Mouse (Mus musculus) large intestine, adult 2 months (tissue): ENCODE measurements around the gene Cyb5d2. TPM values are rescaled to one million over a fixed set of nuclear protein-coding genes. Genes with fewer than 3 reads are reported as not detected.
"Not testable (repeated sequence)": the region's sequence is repeated elsewhere in the genome, so short reads cannot be mapped to it uniquely, and the experiment has no call there.

ENCODE experiments used
- DNase-seq: peaks from one replicate; pipeline ENCODE4 v3.0.0-alpha.2; 2012; ENCODE audit warnings: low read depth, low spot score
- WGBS: fragments of 180-500 bp; shearing (Covaris S2); methylation state at CpG from one replicate; pipeline ENCODE4 v1.1.7; 2018; 5-methylcytosine and 5-hydroxymethylcytosine counted together
- polyA plus RNA-seq: library from polyadenylated mRNA; depleted of rRNA; stranded (reverse); fragments of >200 nt; gene quantifications from 2 replicates; pipeline ENCODE4 v1.2.3, GENCODE M21; 2012

Gene Cyb5d2
- polyA plus RNA-seq, 1 experiment, result 3.9 TPM

- 79% methylated on average over 3 of the region's 3 CpGs for WGBS
- DNase-seq, result no peak
These were observed 13.4 kb downstream of the Cyb5d2 start for GRCm38 (mm10) chr11:72782503-72782902.

DNA sequence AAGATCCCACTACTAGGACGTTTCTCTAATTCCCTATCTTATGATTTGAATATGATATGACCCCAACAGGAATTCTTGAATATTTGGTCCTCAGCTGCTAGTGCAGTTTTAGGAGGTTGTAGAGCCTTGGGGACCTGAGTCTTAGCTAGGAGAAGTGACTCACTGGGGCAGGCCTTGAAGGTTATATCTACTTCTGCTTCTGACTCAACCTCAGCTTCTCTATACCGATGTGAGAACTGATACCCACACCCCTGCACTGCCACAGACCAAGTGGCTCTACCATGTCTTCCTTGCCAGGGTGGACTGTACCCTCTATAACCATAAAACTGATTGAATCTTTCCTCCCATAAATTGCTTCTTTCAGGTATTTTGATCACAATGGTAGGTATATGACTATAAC lies 13.8 kb downstream of the Cyb5d2 start:
- DNase-seq, result no peak
- 55% methylated on average over 2 of the region's 2 CpGs for WGBS

DNA sequence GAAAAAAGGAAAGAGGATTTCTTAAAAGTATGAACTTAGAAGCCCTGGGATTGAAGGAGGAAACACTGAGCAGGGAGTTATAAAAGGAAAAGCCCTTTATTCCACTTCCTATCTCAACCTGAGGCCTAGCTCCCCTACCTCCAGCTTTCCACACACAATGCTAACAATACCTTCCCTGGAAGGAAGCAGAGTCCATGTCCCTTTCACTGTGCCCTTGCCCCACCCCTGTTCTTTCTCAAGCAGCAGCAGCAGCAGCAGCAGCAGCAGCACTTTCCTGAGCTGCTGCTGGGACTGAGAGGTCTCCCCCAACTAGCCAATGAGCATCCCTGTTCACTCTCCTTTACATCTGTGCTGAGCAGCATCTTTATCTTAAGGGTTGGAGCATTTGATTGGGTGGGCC lies 17.0 kb downstream of the Cyb5d2 start:
- no peak for DNase-seq

DNA sequence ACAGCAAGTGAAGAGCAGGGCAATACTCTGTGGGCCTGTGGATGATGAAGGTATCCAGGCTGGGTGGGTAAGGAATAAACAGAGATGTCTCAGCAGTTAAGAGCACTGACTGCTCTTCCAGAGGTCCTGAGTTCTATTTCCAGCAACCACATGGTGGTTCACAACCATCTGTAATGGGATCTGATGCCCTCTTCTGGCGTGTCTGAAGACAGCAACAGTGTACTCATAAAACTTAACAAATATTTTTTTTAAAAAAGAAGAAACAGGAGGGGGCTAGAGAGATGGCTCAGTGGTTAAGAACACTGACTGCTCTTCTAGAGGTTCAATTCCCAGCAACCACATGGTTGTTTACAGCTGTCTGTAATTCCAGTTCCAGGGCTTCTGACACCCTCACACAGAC lies 23.3 kb downstream of the Cyb5d2 start:
- DNase-seq, result not testable (repeated sequence)
- WGBS, result 36% methylated on average over 1 of the region's 1 CpGs

DNA sequence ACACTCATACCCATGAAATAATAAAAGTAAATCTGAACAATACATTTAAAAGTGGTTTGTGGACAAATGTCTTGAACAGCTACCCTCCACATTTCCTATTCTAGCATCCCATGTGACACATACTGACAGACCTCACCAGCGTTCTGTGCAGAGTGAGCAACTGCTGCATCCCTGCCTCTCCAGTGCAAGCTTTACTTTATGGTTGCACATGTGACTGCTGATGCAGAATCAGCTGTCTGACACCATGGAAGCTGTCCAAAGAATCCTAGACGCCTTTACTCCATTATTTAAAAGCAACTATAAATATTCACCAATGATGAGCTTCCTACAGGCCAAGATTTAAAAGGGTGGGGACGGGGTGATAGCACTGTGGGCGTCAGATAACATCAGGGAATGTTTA lies 24.5 kb downstream of the Cyb5d2 start:
- WGBS, result 63% methylated on average over 4 of the region's 4 CpGs
- no peak for DNase-seq

- DNase-seq, result no peak
- WGBS, result 72% methylated on average over 5 of the region's 5 CpGs
These were observed 25.1 kb downstream of the Cyb5d2 start for GRCm38 (mm10) chr11:72770816-72771215.

- no peak for DNase-seq
- WGBS, result 89% methylated on average over 3 of the region's 3 CpGs
These were observed 25.6 kb downstream of the Cyb5d2 start for GRCm38 (mm10) chr11:72770324-72770723.

GRCm38 (mm10) chr11:72769061-72769460 lies 26.9 kb downstream of the Cyb5d2 start:
- 58% methylated on average over 3 of the region's 3 CpGs for WGBS

DNA sequence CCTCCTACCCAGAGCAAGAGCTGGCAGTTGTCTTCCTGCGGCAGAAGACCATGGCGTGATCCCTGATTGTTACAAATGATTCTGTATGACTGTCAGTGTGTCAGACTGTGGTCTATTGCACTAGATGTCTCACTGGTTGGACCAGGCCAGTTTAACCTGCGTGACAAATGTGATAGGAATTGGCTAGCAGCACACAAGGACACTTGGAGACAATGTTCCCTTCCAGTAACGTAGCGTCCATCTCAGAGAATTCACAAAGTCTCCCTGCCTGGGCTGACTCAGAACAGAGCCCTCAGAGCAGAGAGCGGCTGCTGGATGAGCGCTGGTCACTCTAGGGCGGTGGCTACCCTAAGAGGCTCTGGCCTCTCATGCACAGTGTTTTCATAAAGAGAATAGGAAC lies 28.2 kb downstream of the Cyb5d2 start:
- WGBS, result 82% methylated on average over 8 of the region's 8 CpGs
- DNase-seq, result no peak

More at GRCm38 (mm10) chr11:72769061-72769460, 26.9 kb downstream of the Cyb5d2 start:
- no peak for DNase-seq

DNA sequence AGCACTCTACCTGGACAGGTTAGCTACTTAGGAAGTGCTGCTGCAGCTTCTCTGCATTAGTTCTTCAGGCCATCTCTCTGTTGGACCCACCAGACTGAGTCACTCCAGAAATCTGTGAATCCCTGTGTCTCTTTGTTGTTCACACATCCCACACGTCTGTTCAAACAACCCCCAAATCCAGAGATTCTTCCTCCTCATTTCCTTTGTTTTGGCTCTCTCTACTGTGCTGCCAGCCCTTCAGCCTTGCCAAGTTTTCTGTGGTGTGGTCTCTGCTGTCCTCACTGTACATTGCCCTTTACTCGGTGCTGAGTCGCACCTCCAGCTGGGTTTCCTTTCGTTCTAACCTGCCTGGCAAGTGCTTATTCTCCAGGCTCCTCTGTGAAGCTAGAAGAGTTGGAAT lies 31.7 kb downstream of the Cyb5d2 start:
- WGBS, result 78% methylated on average over 4 of the region's 4 CpGs
- DNase-seq, result no peak

GRCm38 (mm10) chr11:72760781-72761180 lies 35.2 kb downstream of the Cyb5d2 start:
- DNase-seq, result no peak
- 77% methylated on average over 1 of the region's 1 CpGs for WGBS

GRCm38 (mm10) chr11:72759581-72759980 lies 36.4 kb downstream of the Cyb5d2 start:
- WGBS, result 83% methylated on average over 6 of the region's 6 CpGs
- no peak for DNase-seq

GRCm38 (mm10) chr11:72758316-72758715 lies 37.6 kb downstream of the Cyb5d2 start:
- DNase-seq, result no peak
- 95% methylated on average over 5 of the region's 5 CpGs for WGBS

DNA sequence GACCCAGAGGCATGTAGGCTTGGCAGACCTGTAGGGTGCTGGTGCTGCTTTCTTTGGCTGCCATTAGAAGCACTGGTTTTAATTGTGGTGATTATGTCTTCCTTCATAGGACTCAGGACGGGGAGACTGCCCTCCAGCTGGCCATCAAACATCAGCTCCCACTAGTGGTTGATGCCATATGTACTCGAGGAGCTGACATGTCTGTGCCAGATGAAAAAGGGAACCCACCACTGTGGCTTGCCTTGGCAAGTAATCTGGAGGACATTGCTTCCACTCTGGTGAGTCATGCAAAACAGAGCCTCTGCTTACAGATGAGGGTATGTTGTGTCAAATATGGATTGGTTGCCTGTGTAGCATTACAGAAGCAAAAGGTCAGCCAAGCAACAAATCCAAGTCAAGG lies 44.0 kb downstream of the Cyb5d2 start:
- WGBS, result 35% methylated on average over 2 of the region's 2 CpGs

GRCm38 (mm10) chr11:72739048-72739447 lies 56.9 kb downstream of the Cyb5d2 start:
- 91% methylated on average over 1 of the region's 1 CpGs for WGBS
- no peak for DNase-seq

More for the DNA sequence above, 44.0 kb downstream of the Cyb5d2 start:
- DNase-seq, result no peak

DNA sequence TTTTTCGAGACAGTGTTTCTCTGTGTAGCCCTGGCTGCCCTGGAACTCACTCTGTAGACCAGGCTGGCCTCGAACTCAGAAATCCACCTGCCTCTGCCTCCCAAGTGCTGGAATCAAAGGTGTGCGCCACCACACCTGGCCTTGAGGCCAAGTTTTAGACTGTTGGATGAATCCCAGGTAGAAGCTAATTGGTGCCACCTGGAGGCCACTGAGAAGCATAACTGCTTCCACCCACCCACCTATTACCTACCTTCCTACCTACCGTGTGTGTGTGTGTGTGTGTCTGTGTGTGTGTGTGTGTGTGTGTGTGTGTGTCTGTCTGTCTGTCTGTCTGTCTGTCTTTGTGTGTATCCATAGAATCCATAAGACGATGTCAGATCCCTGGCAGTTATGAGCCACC lies 58.4 kb downstream of the Cyb5d2 start:
- DNase-seq, result not testable (repeated sequence)
- 86% methylated on average over 5 of the region's 5 CpGs for WGBS

DNA sequence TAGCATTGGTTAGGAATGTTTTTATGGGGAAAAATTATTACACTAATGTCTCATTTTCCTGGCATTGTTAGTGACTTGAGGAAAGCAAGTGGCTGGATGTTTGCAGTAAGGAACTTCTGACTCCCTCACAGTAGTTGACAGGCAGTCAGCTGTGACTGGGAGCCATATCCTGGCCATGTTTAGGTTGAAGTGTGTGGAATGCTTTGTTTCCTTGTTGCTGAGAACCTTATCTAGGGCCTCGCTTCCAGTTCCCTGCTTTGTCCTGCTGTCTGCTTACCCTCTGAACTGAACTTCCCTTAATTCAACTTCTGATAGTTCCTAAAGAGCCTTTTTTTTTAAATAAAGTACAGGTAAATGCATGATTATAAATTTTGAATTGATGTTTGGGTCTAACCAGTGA lies 59.6 kb downstream of the Cyb5d2 start:
- no peak for DNase-seq
- WGBS, result 82% methylated on average over 1 of the region's 1 CpGs

GRCm38 (mm10) chr11:72735519-72735860 lies 60.5 kb downstream of the Cyb5d2 start:
- WGBS, result 84% methylated on average over 2 of the region's 2 CpGs
- DNase-seq, result no peak

DNA sequence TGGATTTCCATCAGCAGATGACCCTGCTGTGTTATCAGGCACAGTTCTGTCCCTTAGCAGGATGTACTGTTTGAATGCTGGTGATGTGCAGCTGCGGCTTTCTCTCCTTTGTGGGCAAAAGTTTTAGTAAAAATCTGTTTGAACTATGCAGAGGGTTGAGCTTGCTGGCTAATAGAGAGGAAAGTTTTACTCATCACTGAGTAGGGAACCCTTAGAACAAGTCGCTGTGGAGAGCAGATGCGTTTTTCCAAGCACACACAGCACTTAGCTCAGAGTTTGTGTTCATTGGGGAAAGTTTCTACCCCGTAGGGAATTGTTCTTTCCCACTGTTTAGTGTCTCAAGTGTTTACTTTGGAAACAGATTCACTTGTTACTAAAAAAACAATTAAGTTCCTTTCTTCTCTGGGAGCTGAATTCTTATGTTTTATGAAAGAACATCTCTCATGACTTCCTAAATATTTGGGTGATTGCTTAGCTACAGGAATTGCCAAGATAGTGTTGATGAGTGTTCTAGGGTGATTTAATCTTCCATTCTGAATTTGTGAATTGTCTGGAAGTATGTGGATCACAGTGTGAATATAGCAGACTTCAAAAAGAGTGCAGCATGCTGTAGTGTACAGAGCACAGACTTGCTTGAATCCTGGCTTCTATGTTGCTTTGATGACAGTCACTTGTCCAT lies 61.0 kb downstream of the Cyb5d2 start:
- no peak for DNase-seq
- 57% methylated on average over 4 of the region's 4 CpGs for WGBS

DNA sequence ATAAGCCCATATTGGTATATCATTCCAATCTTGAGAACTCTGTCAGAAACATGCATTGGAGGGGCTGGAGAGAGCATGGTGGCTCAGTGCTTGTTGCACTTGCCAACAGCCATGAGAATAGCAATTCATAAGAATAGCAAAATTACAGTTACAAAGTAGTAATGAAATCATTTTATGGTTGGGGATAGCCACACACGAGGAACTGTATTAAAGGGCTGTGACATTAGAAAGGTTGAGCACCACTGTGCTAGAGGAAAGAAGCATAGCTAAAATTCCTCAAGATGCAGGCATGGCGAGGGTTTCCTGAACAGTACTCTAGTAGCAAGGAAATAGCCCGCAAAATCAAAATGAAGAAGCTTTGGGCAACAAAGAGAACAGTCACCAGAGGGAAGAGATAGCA lies 62.2 kb downstream of the Cyb5d2 start:
- 74% methylated on average over 3 of the region's 3 CpGs for WGBS

More for the DNA sequence above, 62.2 kb downstream of the Cyb5d2 start:
- DNase-seq, result no peak
